Mouse (Mus musculus) CD4-positive, CD25-positive, alpha-beta regulatory T cell, adult 9 weeks (primary cell): Measurements from ENCODE around the gene Amy2a4. TPM values are rescaled to one million over a fixed set of nuclear protein-coding genes. Genes with fewer than 3 reads are reported as not detected.

Source experiments
- polyA plus RNA-seq: library from polyadenylated mRNA; unstranded; fragments of 100-300 nt; shearing (Covaris generic); gene quantifications from one replicate; pipeline ENCODE4 v1.2.1, GENCODE M21; 2017

Amy2a4 gene
- not detected for polyA plus RNA-seq

DNA sequence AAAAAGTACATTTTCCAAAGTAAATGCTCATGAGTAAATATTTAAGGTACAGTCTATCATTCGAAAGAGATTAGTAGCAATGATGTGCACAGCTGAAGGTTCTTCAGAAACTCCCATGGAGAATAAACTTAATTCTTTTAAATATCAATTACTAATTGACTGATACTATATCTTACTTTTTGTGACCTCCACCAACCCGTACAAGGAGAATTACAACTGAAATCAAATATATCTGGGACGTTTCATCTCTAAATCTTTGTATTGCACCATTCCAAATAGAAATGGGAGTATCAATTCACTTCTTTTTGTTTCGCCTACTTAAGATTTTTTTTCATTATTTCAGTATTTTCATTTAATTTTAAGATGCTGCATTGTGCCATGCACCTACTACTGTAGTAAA is at the start of gene Amy2a4:
Gene Amy2a4, minus strand, starts transcription at position 101 of the 400 bp plus-strand sequence.

DNA sequence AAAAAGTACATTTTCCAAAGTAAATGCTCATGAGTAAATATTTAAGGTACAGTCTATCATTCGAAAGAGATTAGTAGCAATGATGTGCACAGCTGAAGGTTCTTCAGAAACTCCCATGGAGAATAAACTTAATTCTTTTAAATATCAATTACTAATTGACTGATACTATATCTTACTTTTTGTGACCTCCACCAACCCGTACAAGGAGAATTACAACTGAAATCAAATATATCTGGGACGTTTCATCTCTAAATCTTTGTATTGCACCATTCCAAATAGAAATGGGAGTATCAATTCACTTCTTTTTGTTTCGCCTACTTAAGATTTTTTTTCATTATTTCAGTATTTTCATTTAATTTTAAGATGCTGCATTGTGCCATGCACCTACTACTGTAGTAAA is 32.7 kb upstream of the Amy2a4 start, which contains the start of gene Amy2a3:
Gene Amy2a3, minus strand, starts transcription at position 101 of the 400 bp plus-strand sequence.

DNA sequence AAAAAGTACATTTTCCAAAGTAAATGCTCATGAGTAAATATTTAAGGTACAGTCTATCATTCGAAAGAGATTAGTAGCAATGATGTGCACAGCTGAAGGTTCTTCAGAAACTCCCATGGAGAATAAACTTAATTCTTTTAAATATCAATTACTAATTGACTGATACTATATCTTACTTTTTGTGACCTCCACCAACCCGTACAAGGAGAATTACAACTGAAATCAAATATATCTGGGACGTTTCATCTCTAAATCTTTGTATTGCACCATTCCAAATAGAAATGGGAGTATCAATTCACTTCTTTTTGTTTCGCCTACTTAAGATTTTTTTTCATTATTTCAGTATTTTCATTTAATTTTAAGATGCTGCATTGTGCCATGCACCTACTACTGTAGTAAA is 32.5 kb downstream of the Amy2a4 start, which contains the start of gene Amy2a5:
Gene Amy2a5, minus strand, starts transcription at position 101 of the 400 bp plus-strand sequence.

Other genes starting within 250 kb of the Amy2a4 start
- not detected for gene Amy2a5, start 32.6 kb downstream of the Amy2a4 start, polyA plus RNA-seq
- not detected for gene Amy2a3, start 32.6 kb upstream of the Amy2a4 start, polyA plus RNA-seq
- gene Amy2a2, start 65.2 kb upstream of the Amy2a4 start, polyA plus RNA-seq = not detected
- not detected for gene Amy2a1, start 241.0 kb upstream of the Amy2a4 start, polyA plus RNA-seq